Mouse (Mus musculus): ENCODE data around the gene Psat1. TPM values are rescaled to one million over a fixed set of nuclear protein-coding genes. Genes with fewer than 3 reads are reported as not detected.

The Psat1 gene
- 104 and 131 TPM in 2 replicates for polyA plus RNA-seq (2016; fragmentation: Nextera tagmentation; extraction: Ambion mirVana)

GRCm38 (mm10) chr19:15947237-15947636 lies at the start of gene Psat1:
TSS of gene Psat1 (minus strand) at chr19:15947337.
- H3K36me3 ChIP-seq: no peaks in the 10 kb centered on the region
- no peak within 1 kb of the TSS for H3K27ac ChIP-seq
- peaks cover 6% of the 10 kb centered on the region; the same call in 1 of the 2 replicates for H3K4me1 ChIP-seq (replicated peaks)
- H3K9me3 ChIP-seq: no peaks in the 10 kb centered on the region
- no peak for DNase-seq (ENCODE audit: low spot score)
- 87% methylated on average over 7 of the region's 7 CpGs for WGBS
- no peaks in the 10 kb centered on the region for H3K27me3 ChIP-seq (ENCODE audit: insufficient read depth, poor library complexity, severe bottlenecking)
- H3K4me3 ChIP-seq: no peak within 1 kb of the TSS

- Histone ChIP-seq H3K9me3 (no peaks in the 10 kb centered on the region), H3K4me3 (no peak overlapping the region), H3K4me1 (replicated peaks) (peaks cover 3% of the 10 kb centered on the region; the same call in 1 of the 2 replicates), H3K27ac (no peak overlapping the region), H3K36me3 (peaks cover 8% of the 10 kb centered on the region; the same call in 1 of the 2 replicates), H3K27me3 (ENCODE audit: insufficient read depth, poor library complexity, severe bottlenecking) (no peaks in the 10 kb centered on the region)
- 94% methylated on average over 1 of the region's 1 CpGs for WGBS
- no peak for DNase-seq (ENCODE audit: low spot score)
These were observed 43.0 kb upstream of the Psat1 start for GRCm38 (mm10) chr19:15990102-15990501.

GRCm38 (mm10) chr19:15985172-15985713 lies 38.1 kb upstream of the Psat1 start:
- no peaks in the 10 kb centered on the region for H3K9me3 ChIP-seq
- peak overlapping the region; percentile 98 for H3K27ac ChIP-seq
- peak overlapping the region; percentile 90 for H3K4me3 ChIP-seq
- H3K36me3 ChIP-seq: peaks cover 19% of the 10 kb centered on the region
- H3K4me1 ChIP-seq (replicated peaks): peaks cover 21% of the 10 kb centered on the region
- WGBS: 32% methylated on average over 10 of the region's 10 CpGs
- DNase-seq (ENCODE audit: low spot score): no peak
- no peaks in the 10 kb centered on the region for H3K27me3 ChIP-seq (ENCODE audit: insufficient read depth, poor library complexity, severe bottlenecking)

GRCm38 (mm10) chr19:15984449-15985171 lies 37.5 kb upstream of the Psat1 start, which contains the start of gene Cep78:
TSS of gene Cep78 (minus strand) at chr19:15984989.
- peak within 1 kb of the TSS; percentile 98 for H3K27ac ChIP-seq
- H3K4me1 ChIP-seq (replicated peaks): peaks cover 21% of the 10 kb centered on the region
- H3K27me3 ChIP-seq (ENCODE audit: insufficient read depth, poor library complexity, severe bottlenecking): no peaks in the 10 kb centered on the region
- peaks cover 25% of the 10 kb centered on the region for H3K36me3 ChIP-seq
- peak; percentile 91 for DNase-seq (ENCODE audit: low spot score)
- H3K4me3 ChIP-seq: peak within 1 kb of the TSS; percentile 90
- no peaks in the 10 kb centered on the region for H3K9me3 ChIP-seq
- under 1% methylated on average over 88 of the region's 88 CpGs for WGBS

- H3K4me1 ChIP-seq (replicated peaks): peaks cover 21% of the 10 kb centered on the region
- peak overlapping the region; percentile 90 for H3K4me3 ChIP-seq
- 53% methylated on average over 15 of the region's 15 CpGs for WGBS
- no peak for DNase-seq (ENCODE audit: low spot score)
- no peaks in the 10 kb centered on the region for H3K27me3 ChIP-seq (ENCODE audit: insufficient read depth, poor library complexity, severe bottlenecking)
- peaks cover 33% of the 10 kb centered on the region for H3K36me3 ChIP-seq
- H3K27ac ChIP-seq: peak overlapping the region; percentile 98
- H3K9me3 ChIP-seq: no peaks in the 10 kb centered on the region
These were observed 36.7 kb upstream of the Psat1 start for GRCm38 (mm10) chr19:15983739-15984344.

GRCm38 (mm10) chr19:15982926-15983738 lies 36.0 kb upstream of the Psat1 start:
- 43% methylated on average over 10 of the region's 10 CpGs for WGBS

GRCm38 (mm10) chr19:15981861-15982260 lies 34.7 kb upstream of the Psat1 start:
- DNase-seq (ENCODE audit: low spot score): peak; percentile 56
- Histone ChIP-seq H3K4me3 (no peak overlapping the region), H3K9me3 (no peaks in the 10 kb centered on the region), H3K36me3 (peaks cover 42% of the 10 kb centered on the region), H3K4me1 (replicated peaks) (peaks cover 21% of the 10 kb centered on the region), H3K27me3 (ENCODE audit: insufficient read depth, poor library complexity, severe bottlenecking) (no peaks in the 10 kb centered on the region), H3K27ac (no peak overlapping the region)
- WGBS: 81% methylated on average over 4 of the region's 4 CpGs

More at GRCm38 (mm10) chr19:15982926-15983738, 36.0 kb upstream of the Psat1 start:
- no peaks in the 10 kb centered on the region for H3K9me3 ChIP-seq
- H3K27me3 ChIP-seq (ENCODE audit: insufficient read depth, poor library complexity, severe bottlenecking): no peaks in the 10 kb centered on the region
- H3K36me3 ChIP-seq: peaks cover 36% of the 10 kb centered on the region
- DNase-seq (ENCODE audit: low spot score): peak; percentile 33
- H3K4me1 ChIP-seq (replicated peaks): peaks cover 21% of the 10 kb centered on the region
- H3K27ac ChIP-seq: peak overlapping the region; percentile 29
- H3K4me3 ChIP-seq: peak overlapping the region; percentile 90

- H3K36me3 ChIP-seq: peaks cover 98% of the 10 kb centered on the region
- 76% methylated on average over 4 of the region's 4 CpGs for WGBS
These were observed 26.2 kb upstream of the Psat1 start for GRCm38 (mm10) chr19:15973365-15973764.

GRCm38 (mm10) chr19:15965082-15965481 lies 17.9 kb upstream of the Psat1 start:
- Histone ChIP-seq H3K4me1 (replicated peaks) (no peaks in the 10 kb centered on the region), H3K27ac (no peak overlapping the region), H3K4me3 (no peak overlapping the region), H3K36me3 (peaks cover 98% of the 10 kb centered on the region), H3K27me3 (ENCODE audit: insufficient read depth, poor library complexity, severe bottlenecking) (no peaks in the 10 kb centered on the region), H3K9me3 (no peaks in the 10 kb centered on the region)
- WGBS: 68% methylated on average over 3 of the region's 3 CpGs
- DNase-seq (ENCODE audit: low spot score): no peak

More at GRCm38 (mm10) chr19:15973365-15973764, 26.2 kb upstream of the Psat1 start:
- no peak overlapping the region for H3K27ac ChIP-seq
- no peaks in the 10 kb centered on the region for H3K4me1 ChIP-seq (replicated peaks)
- DNase-seq (ENCODE audit: low spot score): no peak
- H3K9me3 ChIP-seq: no peaks in the 10 kb centered on the region
- no peak overlapping the region for H3K4me3 ChIP-seq
- H3K27me3 ChIP-seq (ENCODE audit: insufficient read depth, poor library complexity, severe bottlenecking): no peaks in the 10 kb centered on the region

- Histone ChIP-seq H3K4me3 (no peak overlapping the region), H3K27me3 (ENCODE audit: insufficient read depth, poor library complexity, severe bottlenecking) (no peaks in the 10 kb centered on the region), H3K36me3 (peaks cover 98% of the 10 kb centered on the region), H3K4me1 (replicated peaks) (no peaks in the 10 kb centered on the region), H3K27ac (no peak overlapping the region), H3K9me3 (no peaks in the 10 kb centered on the region)
- no peak for DNase-seq (ENCODE audit: low spot score)
- WGBS: 95% methylated on average over 7 of the region's 7 CpGs
These were observed 17.4 kb upstream of the Psat1 start for GRCm38 (mm10) chr19:15964533-15964932.

- Histone ChIP-seq H3K4me3 (no peak overlapping the region), H3K4me1 (replicated peaks) (no peaks in the 10 kb centered on the region), H3K27ac (no peak overlapping the region), H3K27me3 (ENCODE audit: insufficient read depth, poor library complexity, severe bottlenecking) (no peaks in the 10 kb centered on the region), H3K36me3 (peaks cover 98% of the 10 kb centered on the region), H3K9me3 (no peaks in the 10 kb centered on the region)
- WGBS: 89% methylated on average over 17 of the region's 17 CpGs
- no peak for DNase-seq (ENCODE audit: low spot score)
These were observed 16.0 kb upstream of the Psat1 start for GRCm38 (mm10) chr19:15963011-15963695.

- H3K9me3 ChIP-seq: no peaks in the 10 kb centered on the region
- 93% methylated on average over 13 of the region's 13 CpGs for WGBS
- no peak overlapping the region for H3K4me3 ChIP-seq
- H3K4me1 ChIP-seq (replicated peaks): no peaks in the 10 kb centered on the region
- peaks cover 90% of the 10 kb centered on the region for H3K36me3 ChIP-seq
- H3K27ac ChIP-seq: no peak overlapping the region
- no peak for DNase-seq (ENCODE audit: low spot score)
- no peaks in the 10 kb centered on the region for H3K27me3 ChIP-seq (ENCODE audit: insufficient read depth, poor library complexity, severe bottlenecking)
These were observed 15.2 kb upstream of the Psat1 start for GRCm38 (mm10) chr19:15962313-15962712.

All from hindbrain, embryonic 10.5 days (tissue).